Mouse (Mus musculus) urinary bladder, postnatal 14 days (tissue): Measurements from ENCODE around the gene Rnf34.

Experiments
- DNase-seq: peaks from one replicate; pipeline ENCODE4 v3.0.0; 2021; ENCODE audit warnings: low spot score

The Rnf34 gene

DNA sequence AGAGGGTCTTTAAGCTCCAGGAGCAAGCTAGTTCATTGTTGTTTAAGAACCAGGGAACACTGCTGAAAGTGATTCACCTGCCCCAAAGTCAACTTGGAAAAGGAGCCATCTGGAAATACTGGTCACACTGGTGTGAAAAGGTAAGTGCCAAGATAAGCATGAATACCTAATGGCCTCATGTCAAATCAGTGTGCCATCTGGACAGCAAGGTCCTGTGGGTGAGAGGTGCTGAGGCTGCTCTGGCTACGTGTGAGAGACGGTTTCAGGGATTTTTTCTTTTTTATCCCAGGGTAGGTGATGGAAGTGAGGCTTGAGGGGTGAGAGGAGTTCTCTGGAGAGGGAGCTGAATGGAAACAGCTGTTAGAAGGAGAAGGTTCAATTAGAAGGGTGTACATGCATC lies 23.7 kb downstream of the Rnf34 start:
- DNase-seq: no peak

DNA sequence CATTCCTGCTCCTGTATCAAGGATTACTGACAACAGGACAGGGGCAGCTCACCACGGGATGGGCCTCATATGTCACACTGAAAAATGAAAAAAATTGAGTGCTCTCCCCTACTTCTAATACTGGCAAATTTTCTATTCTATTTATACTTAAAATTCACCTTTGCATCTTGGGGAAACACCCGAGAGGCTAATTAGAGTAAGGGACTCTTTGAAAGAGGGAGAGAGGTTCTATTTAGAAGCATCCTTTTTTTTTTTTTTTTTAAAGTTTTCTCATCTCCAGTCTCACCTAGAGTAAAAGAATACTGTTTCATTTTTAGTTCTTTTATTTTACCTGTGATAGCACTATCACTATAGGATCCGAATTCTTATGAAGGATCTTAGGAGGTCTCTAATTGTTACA lies 24.5 kb downstream of the Rnf34 start:
- no peak for DNase-seq

DNA sequence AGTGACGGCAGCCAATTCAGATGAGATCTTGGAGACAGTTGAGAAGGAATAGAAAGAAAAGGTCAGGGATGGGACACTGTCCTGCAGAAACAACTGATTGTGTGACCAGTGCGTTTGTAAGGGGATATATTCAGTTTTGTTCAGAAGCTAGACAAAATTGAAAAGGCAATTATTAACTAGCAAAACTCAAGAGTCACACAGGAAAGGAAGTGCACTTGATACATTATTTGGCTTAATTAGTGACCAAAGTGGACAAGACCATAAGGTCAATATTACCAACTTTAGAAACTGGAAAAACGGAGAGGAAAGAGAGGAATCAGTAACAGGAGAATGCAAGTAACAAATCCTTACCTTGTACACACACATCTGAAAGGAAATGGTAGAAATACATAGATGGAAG lies 26.8 kb downstream of the Rnf34 start:
- no peak for DNase-seq

GRCm38 (mm10) chr5:122880241-122880980 lies 30.6 kb downstream of the Rnf34 start:
- DNase-seq: no peak

GRCm38 (mm10) chr5:122881313-122881712 lies 31.5 kb downstream of the Rnf34 start:
- peak; percentile 73 for DNase-seq

GRCm38 (mm10) chr5:122882256-122883050 lies 32.6 kb downstream of the Rnf34 start:
- peak; percentile 64 for DNase-seq

DNA sequence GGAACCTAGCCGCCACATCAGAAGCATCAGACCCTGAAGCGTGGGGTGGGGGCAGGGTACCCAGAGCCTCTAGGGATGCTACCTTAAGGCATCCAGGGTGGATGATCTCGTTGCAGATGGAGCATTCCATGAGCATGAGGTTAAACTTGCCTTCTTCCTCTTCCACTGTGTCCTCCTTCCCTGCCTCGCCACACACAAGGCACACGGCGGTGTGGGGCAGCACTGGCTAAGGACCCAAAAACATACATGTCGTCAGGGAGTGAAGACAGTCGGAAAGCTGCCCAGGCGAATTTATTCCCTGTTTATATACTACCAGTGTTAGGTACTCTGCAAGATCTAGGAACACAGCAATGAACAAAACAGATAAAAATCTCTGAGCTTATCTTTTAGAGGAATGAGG lies 33.4 kb downstream of the Rnf34 start:
- no peak for DNase-seq

GRCm38 (mm10) chr5:122883652-122884235 lies 33.9 kb downstream of the Rnf34 start:
- no peak for DNase-seq

DNA sequence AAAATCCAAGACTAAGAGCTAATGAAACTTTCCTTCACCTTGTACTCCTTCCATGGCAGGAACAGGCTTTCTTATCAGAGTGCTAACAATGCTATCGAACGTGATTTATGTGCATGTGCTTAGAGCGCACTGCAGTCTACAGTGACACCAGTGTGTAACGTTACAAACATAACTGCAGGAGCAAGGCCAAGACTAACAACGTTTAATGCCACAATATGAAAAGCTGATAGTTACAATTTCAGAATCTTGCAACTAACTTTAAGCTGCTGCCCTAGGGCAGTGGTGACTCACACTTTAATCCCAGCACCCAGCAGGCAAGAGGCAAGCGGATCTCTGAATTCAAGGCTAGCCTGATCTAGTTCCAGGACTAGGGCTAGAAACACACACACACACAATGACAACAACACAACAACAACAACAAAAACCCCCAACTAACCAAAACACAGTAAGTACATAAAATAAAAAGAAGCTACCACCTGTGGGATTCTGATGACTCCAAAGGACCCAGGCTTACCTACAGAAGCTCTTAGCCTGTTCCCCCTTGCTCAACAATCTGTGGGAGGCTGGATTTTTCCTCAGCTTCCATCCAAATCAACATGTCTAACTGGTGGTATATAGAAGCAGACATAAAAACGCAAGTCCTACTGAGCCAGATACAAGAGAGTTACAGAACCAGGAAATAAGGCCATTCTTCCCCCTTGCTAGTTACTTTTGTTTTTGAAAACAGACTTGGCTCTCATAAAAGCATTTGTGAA lies 34.9 kb downstream of the Rnf34 start:
- no peak for DNase-seq

DNA sequence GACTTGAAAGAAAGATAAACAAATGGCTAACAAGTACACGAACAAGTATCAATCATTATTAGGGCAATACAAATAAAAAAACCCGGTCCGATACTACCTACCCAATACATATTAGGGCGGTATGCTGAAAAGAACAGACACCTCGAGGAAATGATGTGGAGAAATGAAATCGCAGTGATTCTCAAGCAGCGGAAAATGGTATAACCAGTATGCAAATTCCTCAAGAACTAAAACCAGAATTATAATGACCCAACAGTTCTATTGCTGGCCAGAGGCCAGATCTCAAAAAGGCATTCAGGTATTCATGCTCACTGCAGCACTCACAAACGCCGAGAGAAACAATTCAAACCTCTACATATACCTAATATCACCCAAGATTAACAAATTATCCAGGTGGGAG lies 37.2 kb downstream of the Rnf34 start:
- no peak for DNase-seq

DNA sequence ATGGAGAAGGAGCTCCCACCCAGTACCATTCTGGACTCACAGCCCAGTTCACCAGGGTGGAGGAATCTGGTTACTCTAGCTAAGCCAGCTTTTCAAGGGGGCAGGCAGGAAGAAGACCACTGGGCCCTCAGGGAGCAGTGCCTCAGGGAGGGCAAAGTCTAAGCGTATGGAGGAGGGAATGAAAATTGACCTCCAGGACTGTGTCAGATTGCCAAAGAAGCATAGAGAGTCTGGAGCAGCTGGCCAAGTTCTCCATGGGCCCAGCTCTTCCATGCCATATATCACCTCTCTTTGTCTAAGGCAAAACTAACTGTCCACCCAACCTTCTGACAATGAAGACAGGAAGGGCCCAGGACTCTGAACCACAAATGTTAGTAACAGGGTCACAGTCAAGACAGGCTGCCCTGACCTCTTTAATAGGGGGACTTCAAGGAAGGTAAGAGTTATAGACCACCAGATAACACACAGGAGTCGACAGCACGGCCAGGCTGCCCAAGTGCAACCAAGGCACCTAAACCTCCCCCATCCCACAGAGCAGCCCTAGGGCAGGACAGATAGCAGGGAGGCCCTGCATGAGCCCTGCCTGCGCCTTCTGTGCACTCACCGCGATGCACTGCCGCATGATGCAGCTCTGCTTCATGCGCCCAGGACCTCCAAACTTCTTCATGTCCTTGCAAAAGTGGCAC lies 38.2 kb downstream of the Rnf34 start:
- DNase-seq: no peak

- DNase-seq: no peak
Observed at GRCm38 (mm10) chr5:122888612-122889214, 38.9 kb downstream of the Rnf34 start.

GRCm38 (mm10) chr5:122890396-122890795 lies 40.5 kb downstream of the Rnf34 start:
- DNase-seq: no peak

DNA sequence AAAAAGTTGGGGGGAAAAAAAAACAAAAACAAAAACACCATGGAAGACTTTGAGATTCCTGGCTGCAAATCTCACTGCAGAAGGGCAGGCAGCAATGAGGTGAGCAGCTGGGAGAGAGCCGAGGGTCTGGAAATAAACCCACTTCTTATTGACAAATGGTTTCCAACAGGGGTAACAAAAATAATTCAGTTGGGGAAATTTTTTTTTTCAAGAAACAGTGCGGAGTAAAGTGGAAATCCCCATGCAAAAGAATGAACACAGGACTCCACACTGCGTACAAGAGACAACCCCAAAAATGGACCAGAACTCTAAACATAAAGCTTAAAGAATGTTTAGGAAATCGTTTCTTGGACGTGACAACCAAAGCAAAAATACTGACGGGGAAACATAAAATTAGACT lies 43.4 kb downstream of the Rnf34 start:
- no peak for DNase-seq

DNA sequence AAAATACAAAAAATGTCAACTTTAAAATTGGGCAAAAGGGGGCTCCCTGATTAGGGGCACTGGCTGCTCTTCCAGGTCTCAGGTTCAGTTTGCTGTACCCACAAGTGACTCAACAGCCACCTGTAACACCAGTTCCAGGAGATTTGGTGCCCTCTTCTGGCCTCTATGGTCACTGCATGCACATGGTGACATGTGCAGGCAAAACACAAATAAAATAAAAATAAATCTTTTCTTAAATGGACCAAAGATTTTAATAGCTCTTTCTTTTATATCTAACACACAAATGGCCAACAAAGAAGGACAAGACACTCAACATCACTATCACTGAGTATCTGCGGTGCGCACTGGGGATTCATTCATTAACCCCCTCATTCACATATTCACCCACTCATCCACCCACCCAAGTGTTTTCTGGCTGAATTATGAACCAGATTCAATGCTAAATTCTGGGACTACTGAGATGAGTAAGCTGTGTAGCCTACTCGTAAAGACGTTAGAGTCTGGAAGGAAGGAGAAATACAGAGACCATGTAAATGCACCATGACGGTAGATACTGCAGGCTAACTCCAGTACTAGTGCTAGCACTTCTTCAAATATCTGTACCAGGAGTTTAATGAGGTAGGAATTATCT lies 44.3 kb downstream of the Rnf34 start:
- DNase-seq: peak; percentile 50

DNA sequence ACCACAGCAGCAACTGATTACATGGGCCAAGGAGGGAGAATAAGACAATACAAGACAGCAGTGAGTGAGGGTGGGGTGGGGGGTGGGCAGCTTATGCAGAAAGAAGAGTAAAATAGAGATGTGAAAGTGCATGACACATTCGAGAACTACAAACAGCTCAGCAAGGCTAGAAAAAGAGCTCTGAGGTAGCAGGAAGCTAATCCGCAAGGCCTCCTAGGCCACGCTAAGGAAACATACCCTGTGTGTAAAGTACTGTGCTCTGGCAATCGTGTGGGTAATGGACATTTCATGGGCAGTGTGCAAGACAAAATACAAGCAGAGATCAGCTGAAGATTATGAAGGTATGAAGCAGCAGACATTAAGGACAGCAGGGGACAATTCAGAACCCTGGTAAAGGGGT lies 45.0 kb downstream of the Rnf34 start:
- no peak for DNase-seq

DNA sequence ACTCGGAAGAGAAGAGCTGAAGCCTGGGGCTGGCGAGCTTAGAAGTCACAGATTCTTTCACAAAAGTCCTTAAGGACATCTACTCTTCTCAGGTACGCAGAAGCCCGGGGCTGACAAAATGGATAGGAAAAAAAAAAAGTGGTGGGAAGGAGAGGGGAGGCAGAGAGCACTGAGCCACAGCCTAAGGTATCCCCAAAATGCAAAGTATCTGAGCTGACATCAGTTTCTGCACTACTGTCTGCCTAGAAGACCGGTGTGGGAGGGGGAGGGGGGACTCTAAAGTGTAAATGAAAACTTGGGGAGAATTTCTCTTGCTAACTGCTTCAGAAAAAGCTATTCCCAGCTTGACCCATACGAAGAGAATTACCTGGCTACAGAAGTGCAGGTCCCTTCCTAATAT lies 48.3 kb downstream of the Rnf34 start:
- no peak for DNase-seq

GRCm38 (mm10) chr5:122898963-122899776 lies 49.3 kb downstream of the Rnf34 start:
- DNase-seq: no peak

DNA sequence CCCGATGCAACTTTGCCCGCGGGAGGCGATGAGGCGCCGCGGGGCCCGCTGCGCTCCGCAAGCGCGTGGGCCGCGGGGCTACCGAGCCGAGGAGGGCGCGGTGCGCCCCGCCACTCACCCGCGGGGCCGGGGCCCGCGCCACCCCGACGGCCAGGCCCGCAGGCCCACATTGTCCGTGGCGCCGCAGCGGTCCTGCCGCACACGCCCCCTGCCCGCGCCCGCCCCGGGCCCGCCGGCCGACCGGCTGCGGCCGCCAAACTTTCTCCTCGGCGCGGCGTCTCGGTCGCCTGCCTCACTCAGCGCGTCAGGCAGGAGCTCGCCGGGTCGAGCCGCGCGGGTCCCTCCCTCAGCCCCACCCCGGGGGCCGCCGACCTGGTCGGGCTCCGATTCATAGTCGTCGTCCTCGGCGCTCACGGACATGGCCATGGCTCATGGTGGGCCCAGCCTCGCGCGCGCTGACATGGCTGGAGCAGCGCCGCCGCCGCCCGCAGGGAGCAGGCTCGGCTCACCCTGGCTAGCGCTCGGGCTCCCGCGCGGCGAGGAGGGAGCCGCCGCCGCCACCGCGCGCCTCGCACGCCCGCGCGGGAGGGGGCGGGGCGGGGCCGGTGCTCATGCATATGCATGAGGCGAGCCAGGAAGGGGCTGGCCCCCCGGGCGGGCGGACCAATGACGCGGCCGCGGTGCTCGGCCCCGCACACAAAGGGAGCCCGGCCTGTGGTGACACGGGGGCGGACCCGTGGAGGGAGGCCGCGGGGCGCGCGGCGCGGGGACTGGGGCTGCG lies 50.1 kb downstream of the Rnf34 start:
- peak; percentile 91 for DNase-seq
